Mouse (Mus musculus) limb, embryonic 10.5 days (tissue): ENCODE results near the gene Mdfi. TPM values are rescaled to one million over a fixed set of nuclear protein-coding genes. Genes with fewer than 3 reads are reported as not detected.

Experiments used
- DNase-seq: peaks from one replicate; pipeline ENCODE4 v3.0.0-alpha.2; 2017; ENCODE audit warnings: low spot score
- H3K27ac ChIP-seq: fragments of 300-500 bp; sonication (generic); 2 replicates; pipeline ENCODE4 v1.5.1; 2016; ENCODE audit warnings: mild to moderate bottlenecking
- H3K27me3 ChIP-seq: fragments of 300-500 bp; sonication (generic); 2 replicates; pipeline ENCODE4 v1.6.1; 2016; ENCODE audit warnings: low read depth, mild to moderate bottlenecking; ENCODE audit not compliant: poor library complexity, severe bottlenecking
- H3K36me3 ChIP-seq: fragments of 300-500 bp; sonication (generic); 2 replicates; pipeline ENCODE4 v1.6.1; 2016; ENCODE audit warnings: mild to moderate bottlenecking, moderate library complexity
- H3K4me1 ChIP-seq: fragments of 300-500 bp; sonication (generic); 2 replicates; pipeline ENCODE4 v1.6.1; 2016
- H3K4me3 ChIP-seq: fragments of 300-500 bp; sonication (generic); 2 replicates; pipeline ENCODE4 v1.5.1; 2016; ENCODE audit warnings: mild to moderate bottlenecking, moderate library complexity
- H3K9me3 ChIP-seq: fragments of 300-500 bp; sonication (generic); replicated peaks from 2 replicates; pipeline ENCODE4 v1.6.1; 2016; ENCODE audit warnings: mild to moderate bottlenecking
- WGBS: fragments of 180-500 bp; shearing (Covaris S2); methylation state at CpG from one replicate; pipeline ENCODE4 v1.1.7; 2016; 5-methylcytosine and 5-hydroxymethylcytosine counted together
- polyA plus RNA-seq: library from polyadenylated mRNA; unstranded; fragments of >200 nt; fragmentation: Nextera tagmentation; extraction: Ambion mirVana; gene quantifications from 2 replicates; pipeline ENCODE4 v1.2.1, GENCODE M21; 2016

The Mdfi gene
- 18.9 and 21.6 TPM in 2 replicates for polyA plus RNA-seq

DNA sequence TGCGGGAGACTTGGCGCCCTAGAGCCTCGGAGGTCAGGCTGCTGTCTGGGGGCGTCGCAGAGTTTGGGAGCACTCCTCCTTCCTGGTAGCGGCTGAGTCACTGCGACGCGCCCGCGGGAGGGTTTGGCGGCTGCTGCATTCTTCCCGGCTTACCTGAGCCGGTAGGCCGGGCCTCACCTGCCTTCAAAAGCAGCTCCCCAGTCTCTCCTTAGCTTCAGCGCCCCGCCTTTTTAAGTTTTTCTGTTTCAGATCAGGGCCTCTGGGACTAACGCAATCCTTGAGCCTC lies at the start of gene Mdfi:
TSS of gene Mdfi (minus strand) at position 210 of the 286 bp plus-strand sequence.
- Histone ChIP-seq H3K27ac (peak within 1 kb of the TSS; percentile 90), H3K4me3 (peak within 1 kb of the TSS; percentile 71), H3K36me3 (peaks cover 14% of the 10 kb centered on the region), H3K27me3 (peaks cover 39% of the 10 kb centered on the region), H3K4me1 (peaks cover 61% of the 10 kb centered on the region), H3K9me3 (no peaks in the 10 kb centered on the region)
- WGBS, result 3% methylated on average over 18 of the region's 18 CpGs
- DNase-seq, result no peak

DNA sequence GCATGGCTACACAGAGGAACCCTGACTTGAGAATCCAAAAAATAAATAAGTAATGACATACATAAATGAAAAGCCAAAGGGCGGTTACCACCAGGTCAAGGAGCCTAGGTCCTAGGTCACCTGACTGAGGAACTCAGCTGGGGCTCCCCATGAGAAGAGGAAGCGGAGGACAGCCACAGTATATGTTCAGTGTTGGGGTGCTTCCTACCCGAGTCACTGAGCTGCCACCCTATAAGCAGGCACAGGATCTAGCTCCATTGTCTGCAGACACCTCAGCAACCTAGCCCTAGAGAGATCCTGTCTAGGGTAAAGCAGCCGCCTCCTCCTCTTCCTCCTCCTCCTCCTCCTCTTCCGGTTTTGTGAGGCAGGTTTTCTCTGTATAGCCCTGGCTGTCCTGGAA lies 48.6 kb upstream of the Mdfi start:
- Histone ChIP-seq H3K36me3 (peaks cover 92% of the 10 kb centered on the region), H3K4me1 (peaks cover 76% of the 10 kb centered on the region), H3K27me3 (peaks cover 18% of the 10 kb centered on the region), H3K4me3 (no peak overlapping the region), H3K9me3 (no peaks in the 10 kb centered on the region), H3K27ac (no peak overlapping the region)
- WGBS, result 82% methylated on average over 5 of the region's 5 CpGs
- DNase-seq, result no peak

DNA sequence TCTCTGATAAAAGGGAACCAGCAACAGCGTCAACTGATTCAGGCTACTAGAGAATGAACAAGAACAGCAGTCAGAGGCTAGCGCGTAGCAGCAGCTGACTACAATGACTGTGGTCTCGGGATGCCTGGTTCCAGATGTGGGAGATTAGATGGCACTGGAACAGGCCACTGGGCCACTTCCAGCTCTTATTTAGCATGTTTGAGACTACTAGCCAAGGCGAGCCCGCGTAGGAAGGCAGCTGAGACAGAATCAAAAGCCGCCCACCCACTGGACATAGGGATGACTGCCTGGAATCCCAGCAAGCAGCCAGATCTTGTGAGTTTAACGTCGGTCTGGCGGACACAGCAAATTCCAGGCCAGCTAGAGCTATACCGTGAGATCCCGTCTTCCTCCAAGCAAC lies 46.8 kb upstream of the Mdfi start:
- peak overlapping the region; percentile 40 for H3K27ac ChIP-seq
- H3K27me3 ChIP-seq, result peaks cover 36% of the 10 kb centered on the region
- peaks cover 98% of the 10 kb centered on the region for H3K36me3 ChIP-seq
- H3K4me1 ChIP-seq, result peaks cover 76% of the 10 kb centered on the region
- no peak overlapping the region for H3K4me3 ChIP-seq
- peak; percentile 60 for DNase-seq
- 61% methylated on average over 13 of the region's 13 CpGs for WGBS
- no peaks in the 10 kb centered on the region for H3K9me3 ChIP-seq

DNA sequence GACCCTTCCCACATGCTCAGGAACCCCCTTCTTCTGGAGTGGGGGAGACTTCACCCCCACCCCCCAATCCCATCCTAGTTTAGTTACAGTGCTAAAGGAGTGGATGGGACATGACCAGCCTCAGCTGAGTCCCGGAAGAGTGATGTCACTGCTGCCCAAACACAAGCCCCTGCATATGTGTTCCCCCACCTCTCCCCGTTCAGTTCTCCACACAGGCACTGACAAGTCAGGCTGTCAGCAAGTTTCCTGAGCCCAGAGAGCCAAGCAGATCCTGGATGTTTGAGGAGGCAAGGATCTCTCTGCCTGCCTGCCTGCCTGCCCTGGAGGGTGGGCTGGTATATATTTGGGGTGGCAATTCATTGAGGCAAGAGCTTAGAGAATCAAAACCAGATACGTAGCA lies 44.7 kb upstream of the Mdfi start:
- Histone ChIP-seq H3K4me3 (0 out of 2 replicates have a peak overlapping the region, but pooled peaks have one; percentile 29), H3K36me3 (peaks cover 98% of the 10 kb centered on the region), H3K9me3 (no peaks in the 10 kb centered on the region), H3K27me3 (peaks cover 41% of the 10 kb centered on the region), H3K4me1 (peaks cover 93% of the 10 kb centered on the region), H3K27ac (peak overlapping the region; percentile 77; the same call in 1 of the 2 replicates)
- peak; percentile 54 for DNase-seq
- WGBS, result 13% methylated on average over 3 of the region's 3 CpGs

DNA sequence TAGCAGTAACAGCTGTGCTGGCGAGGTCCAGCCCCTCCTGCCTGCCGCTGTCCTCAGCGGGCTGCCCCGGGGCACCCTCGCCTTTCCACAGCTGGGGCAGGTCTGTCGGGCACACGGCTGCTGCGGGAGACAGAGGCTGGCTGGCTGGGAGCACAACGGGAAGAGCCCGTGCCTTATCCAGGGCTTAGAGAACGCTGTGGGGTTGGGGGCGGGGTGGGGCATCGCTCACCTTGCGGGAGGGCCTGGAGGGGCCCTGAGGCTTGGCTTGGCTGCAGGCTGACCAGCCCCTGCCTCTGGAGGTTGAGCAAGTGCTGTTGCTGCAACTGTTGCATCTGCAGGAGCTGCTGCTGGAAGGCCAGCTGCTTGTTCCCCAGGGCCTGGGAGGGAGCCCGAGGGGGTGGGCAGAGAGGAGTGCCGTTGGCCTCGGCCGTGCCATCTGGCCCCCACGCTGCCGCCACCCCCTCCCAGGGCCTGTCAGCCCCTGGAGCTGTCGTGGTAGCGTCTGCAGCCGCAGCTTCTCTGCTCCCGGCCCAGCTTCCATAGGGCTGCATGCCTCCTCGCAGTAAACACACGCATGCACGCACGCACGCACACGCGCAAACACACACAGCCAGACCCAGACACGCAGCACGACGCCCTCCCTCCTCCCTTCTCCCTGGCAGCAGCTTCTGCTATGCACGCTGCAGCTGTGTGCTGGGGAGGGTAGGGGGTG lies 44.0 kb upstream of the Mdfi start:
- WGBS, result 6% methylated on average over 35 of the region's 35 CpGs
- Histone ChIP-seq H3K9me3 (no peaks in the 10 kb centered on the region), H3K27ac (peak overlapping the region; percentile 77), H3K4me3 (peak overlapping the region; percentile 29), H3K4me1 (peaks cover 93% of the 10 kb centered on the region), H3K27me3 (peaks cover 41% of the 10 kb centered on the region), H3K36me3 (peaks cover 98% of the 10 kb centered on the region)
- DNase-seq, result peak; percentile 65

DNA sequence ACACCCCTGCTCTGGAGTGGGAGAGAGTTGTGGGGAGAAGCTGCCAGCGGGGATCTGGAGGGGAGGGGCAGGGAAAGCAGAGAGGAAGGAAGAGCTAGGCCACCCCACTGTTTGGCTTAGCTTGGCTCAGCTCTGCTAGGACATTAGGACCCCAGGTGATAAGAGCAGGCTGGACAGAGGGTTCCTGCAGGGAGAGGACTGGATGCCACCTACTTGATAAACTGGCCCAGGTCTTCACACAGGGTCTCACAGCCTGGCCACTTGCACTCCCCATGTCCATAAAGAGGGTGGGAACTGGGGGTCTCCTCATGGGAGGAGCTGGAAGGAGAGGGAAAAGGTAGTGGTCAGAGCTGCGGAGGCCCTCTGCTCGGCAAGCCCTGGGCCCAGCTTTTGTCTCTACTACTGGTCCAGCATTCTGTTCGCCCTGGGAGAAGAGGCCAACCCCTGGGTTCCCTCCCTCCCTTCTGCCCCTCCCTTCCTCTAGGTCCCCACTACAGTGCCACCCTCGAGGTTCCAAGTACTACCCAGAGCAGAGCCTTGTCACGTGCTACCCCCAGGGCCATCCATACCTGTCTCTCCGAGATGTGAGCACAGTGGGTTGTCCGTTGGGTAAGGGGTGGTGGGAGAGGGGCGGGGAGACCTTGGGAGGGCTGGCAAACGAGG lies 43.4 kb upstream of the Mdfi start:
- H3K27me3 ChIP-seq, result peaks cover 41% of the 10 kb centered on the region
- 22% methylated on average over 10 of the region's 10 CpGs for WGBS
- H3K27ac ChIP-seq, result peak overlapping the region; percentile 77
- H3K9me3 ChIP-seq, result no peaks in the 10 kb centered on the region
- H3K4me3 ChIP-seq, result peak overlapping the region; percentile 29; the same call in 1 of the 2 replicates
- H3K36me3 ChIP-seq, result peaks cover 98% of the 10 kb centered on the region
- peaks cover 96% of the 10 kb centered on the region for H3K4me1 ChIP-seq
- DNase-seq, result no peak

DNA sequence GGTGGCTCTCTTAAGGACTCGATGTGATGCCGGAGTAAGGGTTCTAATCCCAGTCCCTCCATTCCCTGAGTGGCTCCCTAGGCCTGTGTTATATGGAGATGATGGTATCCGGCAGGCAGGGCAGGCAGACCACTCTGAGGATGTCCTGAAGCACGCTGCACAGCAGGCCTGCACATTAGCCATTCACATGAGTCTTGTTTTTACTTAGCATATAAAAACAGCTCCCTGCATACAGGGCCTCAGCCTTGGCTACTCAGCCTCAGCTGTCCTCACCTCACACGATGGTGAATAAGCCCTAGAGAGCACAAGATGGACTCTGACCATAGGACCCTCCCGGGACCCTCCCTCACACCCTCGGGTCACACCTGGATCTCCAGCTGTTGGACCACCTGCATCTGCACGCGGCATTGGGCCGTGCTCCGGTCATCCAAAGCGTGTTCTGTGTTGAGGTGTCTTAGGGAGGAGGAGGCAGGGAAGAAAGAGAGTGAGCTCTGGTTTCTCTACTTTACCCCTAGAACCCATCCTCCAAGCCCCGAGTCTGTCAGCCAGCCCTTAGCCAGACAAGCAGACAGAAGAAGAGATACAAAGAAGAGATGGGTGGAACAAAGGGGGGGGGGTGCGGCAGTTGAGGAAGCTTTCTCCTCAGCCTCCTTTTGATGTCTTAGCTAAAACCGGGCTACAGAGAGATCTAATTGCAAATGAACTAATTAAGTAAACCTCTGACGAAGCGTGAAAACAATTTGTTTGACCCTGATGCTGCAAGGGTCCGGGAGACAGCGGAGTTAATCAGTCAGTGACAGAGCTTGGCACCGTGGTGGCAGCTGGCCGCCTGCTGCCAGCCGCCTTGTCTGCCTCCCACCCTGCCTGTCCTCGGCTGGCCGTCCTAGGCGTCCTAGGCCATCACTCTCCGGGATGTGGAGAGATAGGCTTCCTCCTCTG lies 42.6 kb upstream of the Mdfi start:
- H3K4me3 ChIP-seq, result no peak overlapping the region
- H3K27me3 ChIP-seq, result peaks cover 41% of the 10 kb centered on the region
- H3K36me3 ChIP-seq, result peaks cover 99% of the 10 kb centered on the region
- no peaks in the 10 kb centered on the region for H3K9me3 ChIP-seq
- peaks cover 88% of the 10 kb centered on the region for H3K4me1 ChIP-seq
- no peak for DNase-seq
- H3K27ac ChIP-seq, result no peak overlapping the region; the same call in 1 of the 2 replicates
- 30% methylated on average over 26 of the region's 26 CpGs for WGBS

DNA sequence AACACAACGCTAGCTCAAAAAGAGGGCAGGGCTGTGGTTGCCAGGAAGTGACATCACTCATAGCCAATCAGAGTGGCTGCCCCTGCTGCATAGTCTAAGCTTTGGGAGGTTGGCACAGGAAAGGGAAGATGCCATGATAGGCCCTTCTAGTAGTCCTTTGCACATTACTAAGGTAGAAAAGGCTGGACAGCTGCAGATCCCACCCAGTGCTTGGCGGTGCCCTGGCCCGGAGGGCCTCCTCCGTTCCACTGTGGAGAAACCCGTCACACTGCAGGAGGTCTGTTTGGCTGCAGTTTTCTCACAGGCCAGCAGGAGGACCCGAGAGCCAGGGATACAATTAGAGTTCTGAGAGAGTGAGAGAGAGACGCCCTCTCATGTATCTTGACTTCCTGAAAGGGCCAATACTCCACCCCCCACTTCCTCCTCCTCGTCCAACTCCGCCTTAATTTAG lies 38.9 kb upstream of the Mdfi start:
- H3K4me3 ChIP-seq, result peak overlapping the region; percentile 13
- peaks cover 100% of the 10 kb centered on the region for H3K36me3 ChIP-seq
- peaks cover 29% of the 10 kb centered on the region for H3K27me3 ChIP-seq
- H3K9me3 ChIP-seq, result no peaks in the 10 kb centered on the region
- H3K4me1 ChIP-seq, result peaks cover 56% of the 10 kb centered on the region
- DNase-seq, result peak; percentile 82
- WGBS, result 19% methylated on average over 9 of the region's 9 CpGs
- H3K27ac ChIP-seq, result no peak overlapping the region

DNA sequence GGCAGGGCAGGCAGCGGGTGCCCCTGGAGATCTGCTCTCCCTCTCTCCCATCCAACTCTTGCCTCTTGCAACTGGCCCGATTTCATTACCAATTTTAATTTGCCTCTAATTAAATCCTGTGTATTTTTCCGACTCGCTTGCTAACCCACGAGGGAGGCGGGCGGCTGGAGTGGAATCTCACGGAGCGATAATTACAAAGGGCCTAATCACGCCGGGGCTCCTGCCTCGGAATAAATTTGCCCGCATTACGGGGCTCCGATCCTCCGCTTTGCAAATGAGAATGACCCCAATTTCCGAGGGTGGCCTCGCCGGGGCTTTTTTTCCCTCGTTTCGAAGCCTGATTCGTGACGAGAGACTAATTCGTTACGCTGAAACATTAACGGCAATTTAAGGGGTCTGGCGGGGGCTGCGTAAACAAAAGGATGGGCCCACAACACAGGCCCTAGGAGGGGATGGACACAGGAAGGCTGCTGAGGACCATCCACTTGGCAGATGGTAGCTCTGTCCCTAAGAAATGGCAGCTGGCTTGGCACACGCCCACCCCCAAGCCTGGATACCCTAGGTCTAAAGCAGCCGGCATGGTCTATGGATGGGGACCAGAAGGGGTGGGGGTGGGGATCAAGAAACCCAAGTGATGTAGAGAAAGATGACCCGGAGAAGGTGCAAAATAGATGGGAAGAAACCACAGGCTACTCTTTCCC lies 38.0 kb upstream of the Mdfi start:
- peaks cover 25% of the 10 kb centered on the region for H3K27me3 ChIP-seq
- peaks cover 100% of the 10 kb centered on the region for H3K36me3 ChIP-seq
- no peak for DNase-seq
- 0 out of 2 replicates have a peak overlapping the region, but pooled peaks have one; percentile 6 for H3K27ac ChIP-seq
- peaks cover 54% of the 10 kb centered on the region for H3K4me1 ChIP-seq
- 86% methylated on average over 31 of the region's 31 CpGs for WGBS
- H3K9me3 ChIP-seq, result no peaks in the 10 kb centered on the region
- no peak overlapping the region for H3K4me3 ChIP-seq

DNA sequence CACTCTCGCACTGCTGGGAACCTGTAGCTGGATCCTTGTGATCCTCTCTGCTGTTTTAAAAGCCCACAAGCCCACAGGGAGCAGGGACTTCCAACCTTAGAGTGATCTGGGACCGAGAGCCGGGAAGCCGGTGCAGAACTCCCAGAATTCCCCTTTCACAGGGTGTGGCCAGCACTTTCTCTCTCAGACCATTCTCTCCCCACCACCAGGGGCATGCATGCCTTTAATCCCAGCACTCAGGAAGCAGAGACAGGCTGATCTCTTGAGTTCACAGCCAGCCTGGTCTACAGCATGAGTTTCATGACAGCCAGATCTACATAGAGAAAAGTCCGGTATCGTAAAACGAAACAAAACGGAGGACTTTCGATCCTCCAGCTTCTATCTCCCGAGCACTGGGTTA lies 35.4 kb upstream of the Mdfi start:
- H3K27ac ChIP-seq, result no peak overlapping the region
- H3K36me3 ChIP-seq, result peaks cover 87% of the 10 kb centered on the region
- H3K4me3 ChIP-seq, result no peak overlapping the region
- H3K9me3 ChIP-seq, result no peaks in the 10 kb centered on the region
- H3K27me3 ChIP-seq, result 0 out of 2 replicates have a peak, but pooled peaks cover 11% of the 10 kb centered on the region
- peaks cover 36% of the 10 kb centered on the region for H3K4me1 ChIP-seq
- no peak for DNase-seq
- WGBS, result 95% methylated on average over 10 of the region's 10 CpGs

DNA sequence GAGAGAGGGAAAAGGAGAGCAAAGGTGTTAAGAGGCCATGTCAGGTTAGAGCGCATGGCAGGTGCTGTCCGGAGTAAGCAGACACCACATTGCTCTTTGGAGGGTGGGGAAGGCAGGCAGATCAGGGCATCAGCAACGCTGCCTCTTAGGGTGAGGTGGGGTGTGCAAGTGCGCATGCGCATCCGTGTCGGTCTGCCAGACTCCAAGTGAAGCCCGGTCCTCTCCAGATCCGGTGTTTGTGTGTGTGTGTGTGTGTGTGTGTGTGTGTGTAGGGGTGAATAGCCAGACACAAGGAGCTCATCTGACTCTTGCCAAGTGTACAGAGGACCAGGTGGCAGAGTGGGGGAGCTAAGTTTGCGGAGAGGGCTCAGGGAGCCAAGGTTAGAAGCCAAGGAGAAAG lies 31.5 kb upstream of the Mdfi start:
- Histone ChIP-seq H3K4me3 (no peak overlapping the region), H3K36me3 (peaks cover 49% of the 10 kb centered on the region), H3K4me1 (peaks cover 40% of the 10 kb centered on the region), H3K9me3 (no peaks in the 10 kb centered on the region), H3K27me3 (peaks cover 24% of the 10 kb centered on the region), H3K27ac (no peak overlapping the region)
- WGBS, result 64% methylated on average over 10 of the region's 10 CpGs
- peak; percentile 39 for DNase-seq

DNA sequence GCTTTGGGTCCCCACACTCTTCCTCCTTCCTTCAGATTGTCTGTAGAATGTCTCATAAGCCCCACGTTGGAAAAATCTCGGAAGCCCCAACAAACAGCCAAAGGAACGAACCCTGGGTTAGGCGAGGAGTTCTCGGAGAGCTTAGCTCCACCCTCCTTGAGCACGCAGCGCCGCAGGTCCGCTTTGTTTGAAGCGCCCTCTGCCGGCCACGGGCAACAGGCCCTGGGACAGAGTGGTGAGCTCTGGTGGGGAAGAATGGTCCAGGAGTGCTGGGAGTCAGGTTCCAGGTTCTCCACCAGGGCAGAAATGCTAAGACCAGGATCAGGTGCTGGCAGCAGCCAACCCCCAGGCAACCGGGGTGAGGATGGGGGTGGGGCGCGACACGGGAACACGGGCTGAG lies 30.0 kb upstream of the Mdfi start:
- Histone ChIP-seq H3K27me3 (peaks cover 24% of the 10 kb centered on the region), H3K4me1 (peaks cover 47% of the 10 kb centered on the region), H3K4me3 (0 out of 2 replicates have a peak overlapping the region, but pooled peaks have one; percentile 22), H3K27ac (peak overlapping the region; percentile 71), H3K9me3 (no peaks in the 10 kb centered on the region), H3K36me3 (peaks cover 33% of the 10 kb centered on the region)
- peak; percentile 96 for DNase-seq
- 5% methylated on average over 17 of the region's 17 CpGs for WGBS
